Mouse (Mus musculus): Measurements from ENCODE around the gene Gm36176. TPM values are rescaled to one million over a fixed set of nuclear protein-coding genes. Genes with fewer than 3 reads are reported as not detected.
A peak's percentile ranks its signal among the peaks of the same experiment; 100 is the strongest.

Gm36176 gene
- polyA plus RNA-seq, 1 experiment from 2014 or later = not detected

GRCm38 (mm10) chr10:77861675-77862074 lies 15.1 kb downstream of the Gm36176 start, which contains the start of gene Gm3285:
Gene Gm3285, plus strand, starts transcription at chr10:77861975.
- Histone ChIP-seq H3K4me3 (ENCODE audit: low read depth, low read length) (no peak within 1 kb of the TSS), H3K27me3 (ENCODE audit: control insufficient read depth, insufficient read depth, low read length) (no peaks in the 10 kb centered on the region), H3K4me2 (ENCODE audit: low read depth, low read length) (no peak within 1 kb of the TSS), H3K36me3 (replicated peaks; ENCODE audit: control insufficient read depth, insufficient read depth, low read depth, low read length) (no peaks in the 10 kb centered on the region), H3K9me3 (replicated peaks; ENCODE audit: control insufficient read depth, low read length) (no peaks in the 10 kb centered on the region), H3K9ac (replicated peaks; ENCODE audit: low read length) (no peak within 1 kb of the TSS), H3K4me1 (ENCODE audit: control insufficient read depth, insufficient read depth, low read length) (no peaks in the 10 kb centered on the region), H3K27ac (replicated peaks; ENCODE audit: low read depth, low read length) (no peak within 1 kb of the TSS)
- ATAC-seq (replicated peaks; ENCODE audit: insufficient number of reproducible peaks, low FRiP score, low TSS enrichment, low read depth) = no peak
- WGBS = 49% methylated on average over 7 of the region's 7 CpGs
- no peak for DNase-seq (ENCODE audit: low spot score)

- Histone ChIP-seq H3K9me3 (replicated peaks; ENCODE audit: control insufficient read depth, low read length) (no peaks in the 10 kb centered on the region), H3K27ac (replicated peaks; ENCODE audit: low read depth, low read length) (no peak overlapping the region), H3K4me2 (ENCODE audit: low read depth, low read length) (peak overlapping the region; percentile 21; the same call in 1 of the 2 replicates), H3K4me1 (ENCODE audit: control insufficient read depth, insufficient read depth, low read length) (no peaks in the 10 kb centered on the region), H3K9ac (replicated peaks; ENCODE audit: low read length) (no peak overlapping the region), H3K4me3 (ENCODE audit: low read depth, low read length) (peak overlapping the region; percentile 5; the same call in 1 of the 2 replicates), H3K27me3 (ENCODE audit: control insufficient read depth, insufficient read depth, low read length) (no peaks in the 10 kb centered on the region), H3K36me3 (replicated peaks; ENCODE audit: control insufficient read depth, insufficient read depth, low read depth, low read length) (no peaks in the 10 kb centered on the region)
- peak; percentile 61 for DNase-seq (ENCODE audit: low spot score)
- peak; percentile 71 for ATAC-seq (replicated peaks; ENCODE audit: insufficient number of reproducible peaks, low FRiP score, low TSS enrichment, low read depth)
- 37% methylated on average over 14 of the region's 14 CpGs for WGBS
Observed at GRCm38 (mm10) chr10:77864067-77864761, 17.6 kb downstream of the Gm36176 start.

- ATAC-seq (replicated peaks; ENCODE audit: insufficient number of reproducible peaks, low FRiP score, low TSS enrichment, low read depth) (no peak; the same call in 1 of the 2 replicates), DNase-seq (ENCODE audit: low spot score) (no peak)
- H3K4me2 ChIP-seq (ENCODE audit: low read depth, low read length) = peak overlapping the region; percentile 21; the same call in 1 of the 2 replicates
- H3K9ac ChIP-seq (replicated peaks; ENCODE audit: low read length) = no peak overlapping the region
- H3K36me3 ChIP-seq (replicated peaks; ENCODE audit: control insufficient read depth, insufficient read depth, low read depth, low read length) = no peaks in the 10 kb centered on the region
- H3K4me1 ChIP-seq (ENCODE audit: control insufficient read depth, insufficient read depth, low read length) = no peaks in the 10 kb centered on the region
- no peaks in the 10 kb centered on the region for H3K9me3 ChIP-seq (replicated peaks; ENCODE audit: control insufficient read depth, low read length)
- peak overlapping the region; percentile 5; the same call in 1 of the 2 replicates for H3K4me3 ChIP-seq (ENCODE audit: low read depth, low read length)
- H3K27me3 ChIP-seq (ENCODE audit: control insufficient read depth, insufficient read depth, low read length) = no peaks in the 10 kb centered on the region
- no peak overlapping the region for H3K27ac ChIP-seq (replicated peaks; ENCODE audit: low read depth, low read length)
- WGBS = 48% methylated on average over 11 of the region's 11 CpGs
Observed at GRCm38 (mm10) chr10:77864762-77865143, 18.1 kb downstream of the Gm36176 start.

GRCm38 (mm10) chr10:77867546-77867945 lies 20.9 kb downstream of the Gm36176 start:
- no peak for ATAC-seq (replicated peaks; ENCODE audit: insufficient number of reproducible peaks, low FRiP score, low TSS enrichment, low read depth)
- WGBS = 17% methylated on average over 1 of the region's 1 CpGs
- DNase-seq (ENCODE audit: low spot score) = peak; percentile 36
- Histone ChIP-seq H3K4me2 (ENCODE audit: low read depth, low read length) (no peak overlapping the region), H3K9ac (replicated peaks; ENCODE audit: low read length) (no peak overlapping the region), H3K9me3 (replicated peaks; ENCODE audit: control insufficient read depth, low read length) (no peaks in the 10 kb centered on the region), H3K27ac (replicated peaks; ENCODE audit: low read depth, low read length) (no peak overlapping the region), H3K4me3 (ENCODE audit: low read depth, low read length) (no peak overlapping the region), H3K36me3 (replicated peaks; ENCODE audit: control insufficient read depth, insufficient read depth, low read depth, low read length) (no peaks in the 10 kb centered on the region), H3K4me1 (ENCODE audit: control insufficient read depth, insufficient read depth, low read length) (no peaks in the 10 kb centered on the region), H3K27me3 (ENCODE audit: control insufficient read depth, insufficient read depth, low read length) (no peaks in the 10 kb centered on the region)

GRCm38 (mm10) chr10:77869651-77870050 lies 23.0 kb downstream of the Gm36176 start:
- Histone ChIP-seq H3K4me3 (ENCODE audit: low read depth, low read length) (no peak overlapping the region), H3K9ac (replicated peaks; ENCODE audit: low read length) (no peak overlapping the region), H3K36me3 (replicated peaks; ENCODE audit: control insufficient read depth, insufficient read depth, low read depth, low read length) (no peaks in the 10 kb centered on the region), H3K9me3 (replicated peaks; ENCODE audit: control insufficient read depth, low read length) (no peaks in the 10 kb centered on the region), H3K27me3 (ENCODE audit: control insufficient read depth, insufficient read depth, low read length) (no peaks in the 10 kb centered on the region), H3K27ac (replicated peaks; ENCODE audit: low read depth, low read length) (no peak overlapping the region), H3K4me2 (ENCODE audit: low read depth, low read length) (no peak overlapping the region), H3K4me1 (ENCODE audit: control insufficient read depth, insufficient read depth, low read length) (no peaks in the 10 kb centered on the region)
- ATAC-seq (replicated peaks; ENCODE audit: insufficient number of reproducible peaks, low FRiP score, low TSS enrichment, low read depth) (no peak), DNase-seq (ENCODE audit: low spot score) (no peak)
- 80% methylated on average over 7 of the region's 7 CpGs for WGBS

- no peaks in the 10 kb centered on the region for H3K9me3 ChIP-seq (replicated peaks; ENCODE audit: control insufficient read depth, low read length)
- DNase-seq (ENCODE audit: low spot score) (peak; percentile 7), ATAC-seq (replicated peaks; ENCODE audit: insufficient number of reproducible peaks, low FRiP score, low TSS enrichment, low read depth) (no peak)
- H3K4me2 ChIP-seq (ENCODE audit: low read depth, low read length) = no peak overlapping the region
- H3K9ac ChIP-seq (replicated peaks; ENCODE audit: low read length) = no peak overlapping the region
- no peak overlapping the region for H3K27ac ChIP-seq (replicated peaks; ENCODE audit: low read depth, low read length)
- no peak overlapping the region for H3K4me3 ChIP-seq (ENCODE audit: low read depth, low read length)
- 58% methylated on average over 6 of the region's 6 CpGs for WGBS
- H3K36me3 ChIP-seq (replicated peaks; ENCODE audit: control insufficient read depth, insufficient read depth, low read depth, low read length) = no peaks in the 10 kb centered on the region
- no peaks in the 10 kb centered on the region for H3K4me1 ChIP-seq (ENCODE audit: control insufficient read depth, insufficient read depth, low read length)
- no peaks in the 10 kb centered on the region for H3K27me3 ChIP-seq (ENCODE audit: control insufficient read depth, insufficient read depth, low read length)
Observed at GRCm38 (mm10) chr10:77878985-77879384, 32.4 kb downstream of the Gm36176 start.

GRCm38 (mm10) chr10:77880305-77880704 lies 33.7 kb downstream of the Gm36176 start:
- Histone ChIP-seq H3K4me1 (ENCODE audit: control insufficient read depth, insufficient read depth, low read length) (no peaks in the 10 kb centered on the region), H3K27me3 (ENCODE audit: control insufficient read depth, insufficient read depth, low read length) (no peaks in the 10 kb centered on the region), H3K27ac (replicated peaks; ENCODE audit: low read depth, low read length) (no peak overlapping the region), H3K4me2 (ENCODE audit: low read depth, low read length) (no peak overlapping the region), H3K36me3 (replicated peaks; ENCODE audit: control insufficient read depth, insufficient read depth, low read depth, low read length) (no peaks in the 10 kb centered on the region), H3K9ac (replicated peaks; ENCODE audit: low read length) (no peak overlapping the region), H3K4me3 (ENCODE audit: low read depth, low read length) (no peak overlapping the region), H3K9me3 (replicated peaks; ENCODE audit: control insufficient read depth, low read length) (no peaks in the 10 kb centered on the region)
- WGBS = 77% methylated on average over 3 of the region's 3 CpGs
- ATAC-seq (replicated peaks; ENCODE audit: insufficient number of reproducible peaks, low FRiP score, low TSS enrichment, low read depth) = no peak
- no peak for DNase-seq (ENCODE audit: low spot score)

GRCm38 (mm10) chr10:77882553-77882952 lies 36.0 kb downstream of the Gm36176 start:
- Histone ChIP-seq H3K4me1 (ENCODE audit: control insufficient read depth, insufficient read depth, low read length) (no peaks in the 10 kb centered on the region), H3K9ac (replicated peaks; ENCODE audit: low read length) (no peak overlapping the region), H3K4me3 (ENCODE audit: low read depth, low read length) (no peak overlapping the region), H3K4me2 (ENCODE audit: low read depth, low read length) (no peak overlapping the region), H3K36me3 (replicated peaks; ENCODE audit: control insufficient read depth, insufficient read depth, low read depth, low read length) (no peaks in the 10 kb centered on the region), H3K27ac (replicated peaks; ENCODE audit: low read depth, low read length) (no peak overlapping the region), H3K27me3 (ENCODE audit: control insufficient read depth, insufficient read depth, low read length) (no peaks in the 10 kb centered on the region), H3K9me3 (replicated peaks; ENCODE audit: control insufficient read depth, low read length) (no peaks in the 10 kb centered on the region)
- 81% methylated on average over 5 of the region's 5 CpGs for WGBS
- ATAC-seq (replicated peaks; ENCODE audit: insufficient number of reproducible peaks, low FRiP score, low TSS enrichment, low read depth) (no peak), DNase-seq (ENCODE audit: low spot score) (no peak)

Measured in embryonic facial prominence, embryonic 11.5 days (tissue).